Mouse (Mus musculus): Measurements from ENCODE around the gene Cog1. TPM values are rescaled to one million over a fixed set of nuclear protein-coding genes. Genes with fewer than 3 reads are reported as not detected.

Gene Cog1
- polyA plus RNA-seq (2017; shearing (Covaris generic)): 10 to 100 TPM; 31.1 to 48.3 TPM

GRCm38 (mm10) chr11:113648690-113649352 is at the start of gene Cog1:
Cog1 (plus strand) TSS chr11:113649169.

DNA sequence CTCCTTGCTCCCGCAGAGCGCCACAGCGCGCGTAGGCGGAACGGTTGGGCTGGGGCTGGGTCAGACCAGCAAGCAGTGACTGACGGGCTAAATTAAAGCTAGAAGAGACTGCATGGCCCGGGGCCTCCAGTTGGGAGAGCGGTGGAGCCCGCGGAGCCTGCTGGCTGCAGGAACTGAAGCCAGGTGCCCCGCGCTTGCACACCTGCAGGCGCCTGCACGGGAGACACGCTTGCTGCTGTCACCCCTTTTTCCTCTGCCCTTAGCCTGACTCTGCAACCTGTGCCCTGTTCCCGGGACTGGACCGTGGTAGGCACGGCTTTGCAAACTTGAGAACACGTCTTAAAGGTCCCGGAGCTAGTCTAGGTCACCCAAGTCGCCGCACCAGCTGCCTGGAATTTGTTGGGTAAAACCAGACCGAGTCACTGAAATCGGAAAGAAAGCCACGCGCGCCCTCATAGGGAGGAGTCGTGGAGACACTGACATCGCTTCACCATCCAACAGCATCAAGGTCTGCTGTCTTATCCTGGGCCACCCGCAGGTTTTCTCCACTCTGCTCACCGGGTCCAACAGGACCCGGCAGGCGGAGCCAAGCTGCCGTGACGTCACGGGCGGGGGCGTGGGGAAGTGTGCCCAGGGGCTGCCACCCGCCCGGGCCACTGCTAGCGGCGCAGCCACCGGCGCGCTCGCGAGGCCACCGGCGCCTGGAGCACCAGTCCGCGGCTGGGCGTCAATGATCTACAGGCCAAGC is 30.1 kb upstream of the Cog1 start, which contains the start of gene Sstr2:
Gene Sstr2, plus strand, starts transcription at position 671 of the 748 bp plus-strand sequence.

DNA sequence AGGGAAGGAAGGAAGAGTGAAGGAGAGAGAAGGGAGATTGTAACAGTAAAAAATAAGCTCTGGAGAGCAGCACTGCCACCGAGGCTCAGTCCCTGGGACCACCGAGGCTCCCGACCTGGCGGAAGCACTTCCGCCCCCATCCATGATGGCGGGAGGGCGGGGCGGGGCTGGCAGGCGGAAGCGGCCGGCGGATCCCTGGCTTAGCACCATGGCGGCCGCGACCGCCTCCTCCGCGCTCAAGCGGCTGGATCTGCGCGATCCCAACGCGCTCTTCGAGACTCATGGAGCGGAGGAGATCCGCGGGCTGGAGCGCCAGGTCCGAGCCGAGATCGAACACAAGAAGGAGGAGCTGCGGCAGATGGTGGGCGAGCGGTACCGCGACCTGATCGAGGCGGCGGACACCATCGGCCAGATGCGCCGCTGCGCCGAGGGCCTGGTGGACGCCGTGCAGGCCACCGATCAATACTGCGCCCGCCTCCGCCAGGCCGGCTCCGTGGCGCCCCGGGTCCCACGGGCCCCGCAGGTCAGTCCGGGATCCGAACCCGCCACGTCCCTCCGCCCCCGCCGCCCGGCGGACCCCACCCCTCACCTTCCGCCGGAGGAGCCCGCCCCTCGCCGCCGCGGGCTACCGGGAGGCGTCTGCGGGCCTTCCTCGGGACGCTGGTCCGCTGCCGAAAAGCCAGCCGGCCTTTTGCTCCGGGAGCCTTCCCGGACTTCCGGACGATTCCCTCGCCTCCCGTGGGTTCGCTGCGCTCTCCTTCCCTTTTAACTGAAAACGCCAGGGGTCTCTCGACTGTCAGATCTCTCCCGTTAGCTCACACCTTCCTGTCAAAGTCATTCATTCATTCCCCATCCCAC is 613 bp downstream of the Cog1 start, which contains the start of gene Slc39a11:
Gene Slc39a11, minus strand, starts transcription at position 727 of the 858 bp plus-strand sequence.

DNA sequence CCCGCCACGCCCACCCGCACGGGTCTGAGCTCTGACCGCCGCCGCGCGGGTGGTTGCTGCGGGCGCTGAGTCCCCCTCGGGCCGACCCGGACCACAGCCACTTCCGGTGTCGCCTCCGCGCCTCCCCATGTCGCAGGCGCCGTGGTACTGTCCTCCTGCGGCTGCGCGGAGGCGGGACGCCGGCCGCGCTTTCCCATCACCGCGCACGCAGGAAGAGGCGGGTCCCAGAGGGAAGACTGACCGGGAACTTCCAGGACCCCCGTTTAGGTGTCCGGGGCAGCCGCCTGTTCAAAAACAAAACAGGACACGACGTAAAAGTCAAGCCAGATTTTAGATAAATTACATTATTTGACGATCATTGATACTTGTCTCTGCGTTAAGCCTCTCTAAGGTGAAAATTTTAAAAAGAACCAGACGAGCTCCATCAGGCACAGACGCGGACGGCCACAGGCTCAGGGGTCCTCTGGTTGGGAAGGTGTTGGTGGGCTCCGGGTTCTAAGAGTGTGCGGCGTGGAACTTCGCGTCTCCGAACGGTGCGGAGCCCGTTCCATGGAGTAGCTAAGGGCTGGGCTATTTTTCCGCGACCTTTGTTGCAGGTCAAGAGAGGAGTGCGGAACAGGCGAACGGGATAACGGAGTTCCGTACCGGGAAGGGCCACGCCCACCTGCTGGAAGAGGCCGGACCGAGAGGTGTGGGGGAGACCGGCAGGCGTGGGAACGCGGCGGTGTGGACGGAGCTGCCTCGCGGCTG is 35.2 kb downstream of the Cog1 start, which contains the start of the genes Fam104a and D11Wsu47e:
Gene Fam104a, minus strand, starts transcription at position 199 of the 750 bp plus-strand sequence.
Gene D11Wsu47e, plus strand, starts transcription at position 456 of the 750 bp plus-strand sequence.

DNA sequence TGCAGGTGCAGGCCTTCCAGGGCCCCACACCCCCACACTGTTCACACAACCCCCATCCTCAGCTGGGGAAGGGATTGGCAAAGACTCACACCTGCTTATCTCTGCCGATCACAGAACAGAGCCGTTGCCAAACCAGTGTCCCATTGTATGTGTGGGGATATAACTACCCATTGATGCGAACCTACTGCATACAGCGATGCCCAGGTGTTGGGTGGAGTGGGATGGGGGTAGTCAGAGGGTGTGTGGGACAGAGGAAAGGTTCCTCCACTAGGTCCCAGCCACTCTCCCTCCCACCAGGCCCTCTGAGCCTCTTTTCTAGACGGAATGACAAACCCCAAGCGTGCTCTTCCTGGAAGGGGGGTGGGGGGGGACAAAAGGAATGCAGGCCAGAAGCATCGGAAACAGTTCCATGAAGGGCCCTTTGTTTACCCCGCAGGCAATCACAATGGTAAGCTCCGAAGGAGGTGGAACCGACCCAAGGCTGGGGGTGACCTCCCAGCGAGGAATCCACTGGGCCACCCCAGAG is 60.8 kb downstream of the Cog1 start, which contains the start of gene Cpsf4l:
Gene Cpsf4l, minus strand, starts transcription at position 287 of the 526 bp plus-strand sequence.

Other genes with a start within 250 kb of the Cog1 start
- under 1 TPM; 0.27 to 0.31 TPM for gene Sstr2, start 29.8 kb upstream of the Cog1 start, polyA plus RNA-seq (2017; shearing (Covaris generic))
- gene Slc39a11, start 910 bp downstream of the Cog1 start, polyA plus RNA-seq (2017; shearing (Covaris generic)): 10 to 100 TPM; 20.1 to 29.6 TPM
- gene Fam104a, start 35.0 kb downstream of the Cog1 start, polyA plus RNA-seq (2017; shearing (Covaris generic)): 10 to 100 TPM; 51.0 to 51.8 TPM
- 10 to 100 TPM; 13.3 to 16.2 TPM for gene D11Wsu47e, start 35.2 kb downstream of the Cog1 start, polyA plus RNA-seq (2017; shearing (Covaris generic))
- gene Cpsf4l, start 60.8 kb downstream of the Cog1 start, polyA plus RNA-seq (2017; shearing (Covaris generic)): under 1 TPM in 1 of 2 experiments, not detected in 1; 0.17 TPM
- 1 to 10 TPM; 4.3 to 5.7 TPM for gene Cdc42ep4, start 102.7 kb downstream of the Cog1 start, polyA plus RNA-seq (2017; shearing (Covaris generic))

All from activated CD4-positive, CD25-positive, alpha-beta regulatory T cell (primary cell).